Mouse (Mus musculus): ENCODE measurements at regions not wholly inside any gene's neighbourhood (a gene's known extent, or its start where the extent isn't known, plus 50 kb on each side); places are given as distances from the start of the nearest gene placed in this dataset.
"Not testable (repeated sequence)": the region's sequence is repeated elsewhere in the genome, so short reads cannot be mapped to it uniquely, and the experiment has no call there.

- DNase-seq, result no peak
These were observed 91.0 kb upstream of the Cdk6 start for GRCm38 (mm10) chr5:3250273-3250672.

GRCm38 (mm10) chr5:3260289-3260688 is 81.0 kb upstream of the Cdk6 start:
- DNase-seq, result no peak

GRCm38 (mm10) chr5:3264988-3265738 is 76.1 kb upstream of the Cdk6 start:
- DNase-seq, result not testable (repeated sequence)

- no peak for DNase-seq
These were observed 74.3 kb upstream of the Cdk6 start for GRCm38 (mm10) chr5:3267021-3267420.

- DNase-seq, result no peak
These were observed 71.5 kb upstream of the Cdk6 start for GRCm38 (mm10) chr5:3269760-3270159.

GRCm38 (mm10) chr5:3273140-3273539 is 68.1 kb upstream of the Cdk6 start:
- DNase-seq, result not testable (repeated sequence)

- DNase-seq, result not testable (repeated sequence)
These were observed 64.0 kb upstream of the Cdk6 start for GRCm38 (mm10) chr5:3277241-3277640.

- not testable (repeated sequence) for DNase-seq
These were observed 62.3 kb upstream of the Cdk6 start for GRCm38 (mm10) chr5:3278956-3279355.

GRCm38 (mm10) chr5:3281911-3282506 is 59.3 kb upstream of the Cdk6 start:
- DNase-seq, result not testable (repeated sequence)

- no peak for DNase-seq
These were observed 58.2 kb upstream of the Cdk6 start for GRCm38 (mm10) chr5:3283083-3283482.

GRCm38 (mm10) chr5:3284335-3284734 is 57.0 kb upstream of the Cdk6 start:
- DNase-seq, result not testable (repeated sequence)

- not testable (repeated sequence) for DNase-seq
These were observed 51.3 kb upstream of the Cdk6 start for GRCm38 (mm10) chr5:3289991-3290417.
